Mouse (Mus musculus): ENCODE results near the gene Kcnh6. TPM values are rescaled to one million over a fixed set of nuclear protein-coding genes. Genes with fewer than 3 reads are reported as not detected.

The Kcnh6 gene
- polyA plus RNA-seq, 1 experiment from 2014 or later, result 1.3 TPM

DNA sequence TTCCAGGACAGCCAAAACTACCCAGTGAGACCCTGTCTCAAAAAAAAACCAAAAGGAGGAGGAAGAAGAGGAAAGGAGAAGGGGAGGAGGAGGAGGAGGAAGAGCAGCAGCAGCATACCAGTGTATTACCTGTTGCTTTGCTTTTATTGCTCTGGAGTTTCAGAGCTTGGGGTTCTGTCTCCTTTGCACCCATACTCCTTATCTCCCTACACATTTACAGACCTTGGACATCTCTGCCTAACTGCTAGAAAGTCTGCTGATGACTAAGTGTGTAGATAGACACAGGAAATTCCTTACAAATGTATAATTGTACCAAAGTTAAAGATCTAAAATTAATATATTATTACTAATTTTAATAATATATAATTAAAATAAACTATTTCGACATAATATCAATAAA lies 37.3 kb downstream of the Kcnh6 start:
- H3K36me3 ChIP-seq, result peaks cover 31% of the 10 kb centered on the region
- no peaks in the 10 kb centered on the region for H3K27me3 ChIP-seq
- WGBS, result 89% methylated on average over 1 of the region's 1 CpGs
- no peak overlapping the region for H3K27ac ChIP-seq
- H3K4me3 ChIP-seq, result no peak overlapping the region
- no peak overlapping the region for H3K4me2 ChIP-seq (replicated peaks)
- H3K4me1 ChIP-seq, result no peaks in the 10 kb centered on the region
- no peak for ATAC-seq (ENCODE audit: insufficient number of reproducible peaks, insufficient read depth, low FRiP score, low TSS enrichment)
- H3K9ac ChIP-seq, result no peak overlapping the region
- H3K9me3 ChIP-seq, result no peaks in the 10 kb centered on the region

DNA sequence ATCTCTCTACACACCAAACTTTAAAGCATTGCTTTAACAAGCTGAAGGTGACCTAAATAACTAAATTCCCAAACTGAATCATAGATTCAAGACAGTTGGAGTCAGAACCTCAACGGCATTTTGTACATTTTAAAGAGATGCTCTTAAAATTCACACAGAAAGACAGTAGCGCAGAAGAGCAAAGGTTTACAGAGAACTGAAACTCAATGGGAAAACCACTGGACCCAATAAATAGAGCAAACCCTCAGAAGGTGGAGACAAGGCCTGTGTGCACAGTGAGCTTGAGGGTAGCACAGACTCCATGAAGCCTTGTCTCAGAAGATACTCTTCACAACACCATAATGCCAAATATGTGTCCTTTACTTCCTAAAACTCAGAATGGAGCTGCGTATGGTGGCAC lies 37.9 kb downstream of the Kcnh6 start:
- WGBS, result 97% methylated on average over 3 of the region's 3 CpGs
- no peaks in the 10 kb centered on the region for H3K27me3 ChIP-seq
- H3K9me3 ChIP-seq, result no peaks in the 10 kb centered on the region
- H3K27ac ChIP-seq, result no peak overlapping the region
- H3K4me3 ChIP-seq, result no peak overlapping the region
- H3K36me3 ChIP-seq, result peaks cover 33% of the 10 kb centered on the region
- no peak for ATAC-seq (ENCODE audit: insufficient number of reproducible peaks, insufficient read depth, low FRiP score, low TSS enrichment)
- no peak overlapping the region for H3K9ac ChIP-seq
- H3K4me1 ChIP-seq, result no peaks in the 10 kb centered on the region
- no peak overlapping the region for H3K4me2 ChIP-seq (replicated peaks)

GRCm38 (mm10) chr11:106046584-106046983 lies 38.7 kb downstream of the Kcnh6 start:
- H3K27ac ChIP-seq, result no peak overlapping the region
- no peak overlapping the region for H3K9ac ChIP-seq
- H3K4me2 ChIP-seq (replicated peaks), result no peak overlapping the region
- 84% methylated on average over 9 of the region's 9 CpGs for WGBS
- H3K36me3 ChIP-seq, result peaks cover 41% of the 10 kb centered on the region
- H3K4me3 ChIP-seq, result no peak overlapping the region
- H3K4me1 ChIP-seq, result no peaks in the 10 kb centered on the region
- no peaks in the 10 kb centered on the region for H3K27me3 ChIP-seq
- no peaks in the 10 kb centered on the region for H3K9me3 ChIP-seq
- ATAC-seq (ENCODE audit: insufficient number of reproducible peaks, insufficient read depth, low FRiP score, low TSS enrichment), result no peak

DNA sequence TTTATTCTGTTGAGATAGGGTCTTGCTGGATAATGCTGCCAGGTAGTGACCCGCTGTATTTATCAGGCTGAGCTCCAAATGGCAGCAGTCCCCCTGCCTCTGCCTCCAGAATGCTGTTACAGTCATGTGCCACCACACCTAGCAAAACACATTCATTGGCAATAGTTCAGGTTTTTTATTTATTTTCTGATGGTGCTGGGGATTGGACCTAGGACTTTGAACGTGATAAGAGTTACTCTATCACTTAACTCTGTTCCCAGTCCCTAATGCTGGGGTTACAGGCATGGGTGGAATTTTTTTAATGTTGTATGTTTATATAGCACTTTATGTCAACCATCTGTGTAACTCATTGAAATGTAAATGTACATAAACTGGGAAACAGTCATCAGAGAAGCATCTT lies 46.0 kb downstream of the Kcnh6 start:
- ATAC-seq (ENCODE audit: insufficient number of reproducible peaks, insufficient read depth, low FRiP score, low TSS enrichment), result no peak
- Histone ChIP-seq H3K4me1 (no peaks in the 10 kb centered on the region), H3K4me2 (replicated peaks) (no peak overlapping the region), H3K9me3 (no peaks in the 10 kb centered on the region), H3K36me3 (peaks cover 89% of the 10 kb centered on the region), H3K27ac (no peak overlapping the region), H3K9ac (no peak overlapping the region), H3K4me3 (no peak overlapping the region), H3K27me3 (no peaks in the 10 kb centered on the region)
- 97% methylated on average over 2 of the region's 2 CpGs for WGBS

DNA sequence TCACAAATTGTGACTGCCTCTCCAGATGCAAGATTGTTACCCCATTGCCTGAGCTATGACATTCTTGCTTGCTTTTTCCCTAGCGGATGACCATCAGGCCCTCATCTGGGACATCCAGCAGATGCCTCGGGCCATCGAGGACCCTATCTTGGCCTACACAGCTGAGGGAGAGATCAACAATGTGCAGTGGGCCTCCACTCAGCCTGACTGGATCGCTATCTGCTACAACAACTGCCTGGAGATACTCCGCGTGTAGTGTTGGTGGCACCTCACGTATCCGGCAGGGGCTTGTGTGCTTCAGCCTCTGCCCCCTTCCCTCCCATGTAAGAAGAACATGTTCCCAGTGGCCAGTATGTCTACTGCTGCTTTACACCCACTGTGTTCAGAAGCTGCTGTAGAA lies 46.7 kb downstream of the Kcnh6 start:
- Histone ChIP-seq H3K36me3 (peaks cover 89% of the 10 kb centered on the region), H3K4me2 (replicated peaks) (no peak overlapping the region), H3K4me3 (no peak overlapping the region), H3K27ac (no peak overlapping the region), H3K27me3 (no peaks in the 10 kb centered on the region), H3K9ac (no peak overlapping the region), H3K4me1 (no peaks in the 10 kb centered on the region), H3K9me3 (no peaks in the 10 kb centered on the region)
- WGBS, result 96% methylated on average over 8 of the region's 8 CpGs
- no peak for ATAC-seq (ENCODE audit: insufficient number of reproducible peaks, insufficient read depth, low FRiP score, low TSS enrichment)

GRCm38 (mm10) chr11:106055341-106055740 lies 47.4 kb downstream of the Kcnh6 start:
- Histone ChIP-seq H3K9me3 (no peaks in the 10 kb centered on the region), H3K4me1 (no peaks in the 10 kb centered on the region), H3K4me2 (replicated peaks) (no peak overlapping the region), H3K36me3 (peaks cover 87% of the 10 kb centered on the region), H3K27ac (no peak overlapping the region), H3K27me3 (no peaks in the 10 kb centered on the region), H3K9ac (no peak overlapping the region), H3K4me3 (no peak overlapping the region)
- ATAC-seq (ENCODE audit: insufficient number of reproducible peaks, insufficient read depth, low FRiP score, low TSS enrichment), result no peak
- 90% methylated on average over 6 of the region's 6 CpGs for WGBS

DNA sequence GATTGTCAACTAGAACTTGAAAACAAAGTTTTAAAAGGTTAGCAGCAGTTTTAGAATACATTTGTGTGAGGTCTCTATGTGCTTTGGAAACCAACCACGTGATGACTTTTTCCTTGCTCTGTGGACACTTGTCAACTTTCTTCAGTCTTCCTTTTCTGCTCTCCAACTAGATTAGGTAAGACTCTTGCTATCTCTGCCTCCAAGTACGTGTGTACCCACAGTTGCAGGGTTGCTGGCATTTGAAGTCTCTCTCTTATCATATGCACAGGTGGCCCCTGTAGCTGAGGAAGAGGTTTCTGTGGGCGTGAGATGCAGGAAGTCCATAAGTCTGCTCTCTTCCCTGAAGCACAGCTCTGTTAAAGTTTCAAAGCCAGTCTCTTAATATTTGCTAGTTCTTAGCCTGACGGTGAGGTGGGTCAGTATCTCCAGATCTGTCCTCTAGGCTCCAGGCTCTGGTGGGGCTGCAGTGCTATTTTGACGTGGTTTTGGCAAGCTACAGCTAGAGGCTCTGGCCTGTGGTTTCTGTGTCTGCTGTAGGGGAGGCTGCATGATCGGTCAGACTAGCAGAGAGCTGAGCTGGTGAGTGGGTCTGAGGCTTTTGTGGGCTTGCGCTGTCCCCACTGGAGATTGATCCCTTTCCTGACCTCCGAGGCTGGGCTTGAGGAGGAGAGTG lies 49.0 kb downstream of the Kcnh6 start:
- Histone ChIP-seq H3K4me1 (no peaks in the 10 kb centered on the region), H3K27me3 (no peaks in the 10 kb centered on the region), H3K4me3 (no peak overlapping the region), H3K36me3 (peaks cover 74% of the 10 kb centered on the region), H3K27ac (no peak overlapping the region), H3K9ac (no peak overlapping the region), H3K4me2 (replicated peaks) (no peak overlapping the region), H3K9me3 (no peaks in the 10 kb centered on the region)
- no peak for ATAC-seq (ENCODE audit: insufficient number of reproducible peaks, insufficient read depth, low FRiP score, low TSS enrichment)
- WGBS, result 88% methylated on average over 8 of the region's 8 CpGs

DNA sequence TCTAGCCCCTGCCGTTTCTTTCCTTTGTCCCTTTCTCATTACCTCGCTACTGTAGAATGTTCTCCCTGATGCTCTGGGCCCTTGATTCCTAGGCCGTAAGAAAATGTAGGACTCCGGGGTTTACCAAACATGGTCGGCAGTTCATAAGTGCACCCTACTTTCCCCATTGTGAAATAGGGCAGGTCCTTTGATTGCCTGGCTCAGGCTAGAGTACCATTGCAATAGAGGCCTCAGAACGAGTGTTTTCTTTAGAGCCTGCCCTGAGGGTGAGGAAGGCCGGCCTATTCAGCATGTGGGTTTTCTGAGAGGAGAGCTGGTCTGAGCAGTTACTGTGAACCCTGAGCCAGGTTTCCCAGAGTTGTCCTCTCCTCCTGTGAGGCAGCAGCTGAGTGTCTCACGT lies 50.1 kb downstream of the Kcnh6 start:
- H3K27me3 ChIP-seq, result no peaks in the 10 kb centered on the region
- no peak overlapping the region for H3K9ac ChIP-seq
- WGBS, result 78% methylated on average over 8 of the region's 8 CpGs
- H3K27ac ChIP-seq, result no peak overlapping the region
- no peaks in the 10 kb centered on the region for H3K4me1 ChIP-seq
- H3K9me3 ChIP-seq, result no peaks in the 10 kb centered on the region
- no peak overlapping the region for H3K4me2 ChIP-seq (replicated peaks)
- H3K36me3 ChIP-seq, result peaks cover 65% of the 10 kb centered on the region
- no peak for ATAC-seq (ENCODE audit: insufficient number of reproducible peaks, insufficient read depth, low FRiP score, low TSS enrichment)
- H3K4me3 ChIP-seq, result no peak overlapping the region

DNA sequence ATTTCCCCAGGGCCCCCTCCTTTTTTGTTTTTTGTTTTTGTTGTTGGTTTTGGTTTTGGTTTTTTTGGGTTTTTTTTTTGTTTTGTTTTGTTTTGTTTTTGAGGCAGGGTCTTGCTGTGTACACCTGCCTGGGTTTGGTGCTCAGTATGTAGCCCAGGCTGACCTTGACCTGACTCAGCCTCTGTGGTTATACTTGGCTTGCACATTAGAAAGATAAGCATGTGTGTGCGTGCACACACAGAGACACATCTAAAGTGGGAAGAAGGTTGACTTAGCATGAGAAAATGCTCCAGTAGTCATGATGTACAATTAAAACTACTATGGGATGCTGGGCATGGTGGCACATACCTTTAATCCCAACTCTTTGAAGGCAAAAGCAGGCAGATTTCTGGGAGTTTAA lies 52.6 kb downstream of the Kcnh6 start:
- Histone ChIP-seq H3K27ac (no peak overlapping the region), H3K4me3 (no peak overlapping the region), H3K27me3 (no peaks in the 10 kb centered on the region), H3K4me2 (replicated peaks) (no peak overlapping the region), H3K9ac (no peak overlapping the region), H3K4me1 (no peaks in the 10 kb centered on the region), H3K36me3 (peaks cover 41% of the 10 kb centered on the region), H3K9me3 (no peaks in the 10 kb centered on the region)
- 94% methylated on average over 1 of the region's 1 CpGs for WGBS
- no peak for ATAC-seq (ENCODE audit: insufficient number of reproducible peaks, insufficient read depth, low FRiP score, low TSS enrichment)

GRCm38 (mm10) chr11:106061311-106061710 lies 53.4 kb downstream of the Kcnh6 start:
- no peak for ATAC-seq (ENCODE audit: insufficient number of reproducible peaks, insufficient read depth, low FRiP score, low TSS enrichment)
- H3K4me2 ChIP-seq (replicated peaks), result no peak overlapping the region
- no peak overlapping the region for H3K27ac ChIP-seq
- H3K4me3 ChIP-seq, result no peak overlapping the region
- no peaks in the 10 kb centered on the region for H3K9me3 ChIP-seq
- no peaks in the 10 kb centered on the region for H3K27me3 ChIP-seq
- no peak overlapping the region for H3K9ac ChIP-seq
- H3K4me1 ChIP-seq, result no peaks in the 10 kb centered on the region
- 69% methylated on average over 1 of the region's 1 CpGs for WGBS
- H3K36me3 ChIP-seq, result peaks cover 33% of the 10 kb centered on the region

GRCm38 (mm10) chr11:106063756-106064155 lies 55.8 kb downstream of the Kcnh6 start:
- H3K4me2 ChIP-seq (replicated peaks), result no peak overlapping the region
- WGBS, result 80% methylated on average over 5 of the region's 5 CpGs
- no peak for ATAC-seq (ENCODE audit: insufficient number of reproducible peaks, insufficient read depth, low FRiP score, low TSS enrichment)

GRCm38 (mm10) chr11:106065073-106065922 lies 57.4 kb downstream of the Kcnh6 start:
- Histone ChIP-seq H3K4me1 (peaks cover 5% of the 10 kb centered on the region; the same call in 1 of the 2 replicates), H3K27me3 (no peaks in the 10 kb centered on the region), H3K9ac (peak overlapping the region; percentile 90; the same call in 1 of the 2 replicates), H3K4me2 (replicated peaks) (peak overlapping the region; percentile 82), H3K36me3 (0 out of 2 replicates have a peak, but pooled peaks cover 3% of the 10 kb centered on the region), H3K9me3 (no peaks in the 10 kb centered on the region), H3K27ac (peak overlapping the region; percentile 86; the same call in 1 of the 2 replicates), H3K4me3 (peak overlapping the region; percentile 92)
- 42% methylated on average over 18 of the region's 18 CpGs for WGBS
- no peak for ATAC-seq (ENCODE audit: insufficient number of reproducible peaks, insufficient read depth, low FRiP score, low TSS enrichment)

More at GRCm38 (mm10) chr11:106063756-106064155, 55.8 kb downstream of the Kcnh6 start:
- H3K4me3 ChIP-seq, result no peak overlapping the region
- H3K9me3 ChIP-seq, result no peaks in the 10 kb centered on the region
- no peak overlapping the region for H3K9ac ChIP-seq
- H3K27ac ChIP-seq, result no peak overlapping the region
- H3K27me3 ChIP-seq, result no peaks in the 10 kb centered on the region
- H3K36me3 ChIP-seq, result peaks cover 9% of the 10 kb centered on the region
- peaks cover 5% of the 10 kb centered on the region; the same call in 1 of the 2 replicates for H3K4me1 ChIP-seq

All from embryonic facial prominence, embryonic 12.5 days (tissue).